Mouse (Mus musculus): ENCODE data around the gene Sh2d3c.

DNA sequence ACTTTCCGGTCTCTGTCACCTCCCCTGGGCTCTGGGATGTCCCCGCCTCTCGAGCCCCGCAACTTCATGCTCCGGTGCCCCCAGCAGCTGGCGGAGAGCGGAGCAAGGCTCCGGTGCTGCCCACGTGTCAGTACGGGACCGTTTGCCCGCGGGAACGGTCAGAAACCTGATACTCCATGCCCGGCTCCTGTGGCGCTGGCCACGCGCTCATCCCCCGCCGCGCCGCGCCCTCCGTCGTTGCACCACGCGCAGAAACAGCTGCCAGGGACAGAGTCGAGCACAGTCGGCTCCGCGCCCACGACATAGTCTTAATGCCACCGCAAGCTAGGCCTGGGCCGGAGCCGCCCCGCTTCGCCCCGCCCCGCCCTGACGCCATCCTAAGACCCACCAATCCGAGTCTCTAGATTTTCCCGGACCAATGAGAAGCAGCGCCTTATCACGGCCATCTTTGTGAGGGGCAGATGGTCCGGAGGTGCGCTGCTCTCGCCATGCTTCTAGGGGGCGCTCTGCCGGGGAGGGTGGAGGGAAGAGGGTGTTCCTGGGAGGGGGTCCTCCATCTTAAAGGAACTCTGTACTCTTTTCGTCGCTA, 26.9 kb upstream of the Sh2d3c start:
- TF ChIP-seq CTCF (IDR thresholded peaks at IDR 0.05; ENCODE audit: low read depth, low read length) (peak; percentile 73), GATA1 (IDR thresholded peaks at IDR 0.05; ENCODE audit: borderline replicate concordance, low read length) (no peak), TAL1 (conservative IDR thresholded peaks at IDR 0.05; ENCODE audit: low read depth, low read length) (no peak), POLR2AphosphoS5 (IDR thresholded peaks at IDR 0.05; ENCODE audit: insufficient replicate concordance, low read depth, low read length) (no peak), GATA2 (IDR thresholded peaks at IDR 0.05; ENCODE audit: borderline replicate concordance, low read depth, low read length) (peak; percentile 99; the same call in 1 of the 2 replicates)

Measured in G1E (cell line).